Mouse (Mus musculus) lung, adult 2 months (tissue): ENCODE measurements around the gene Nfic. TPM values are rescaled to one million over a fixed set of nuclear protein-coding genes. Genes with fewer than 3 reads are reported as not detected.

Source experiments
- DNase-seq: peaks from one replicate; pipeline ENCODE4 v3.0.0; 2022
- H3K4me1 ChIP-seq: fragments of 200-500 bp; 2 replicates; pipeline ENCODE4 v1.6.1; 2011; ENCODE audit warnings: low read length; ENCODE audit not compliant: control insufficient read depth, insufficient read depth
- H3K4me3 ChIP-seq: fragments of 200-500 bp; replicated peaks from 2 replicates; pipeline ENCODE3; 2011; ENCODE audit warnings: low read depth, mild to moderate bottlenecking, control low read depth, low read length; ENCODE audit errors: extremely low read depth
- CTCF ChIP-seq: fragments of 200-500 bp; IDR thresholded peaks from 2 replicates; pipeline ENCODE4 v1.5.1; 2011; ENCODE audit warnings: mild to moderate bottlenecking, low read length, control low read depth; ENCODE audit not compliant: insufficient read depth
- POLR2A ChIP-seq: fragments of 200-500 bp; IDR thresholded peaks from 2 replicates; pipeline ENCODE4 v1.6.1; 2011; ENCODE audit warnings: low read depth, mild to moderate bottlenecking, control low read depth, low read length, borderline replicate concordance; ENCODE audit errors: extremely low read depth
- WGBS: fragments of 180-500 bp; shearing (Covaris S2); methylation state at CpG from one replicate; pipeline ENCODE4 v1.1.7; 2018; 5-methylcytosine and 5-hydroxymethylcytosine counted together
- polyA plus RNA-seq: library from polyadenylated mRNA; depleted of rRNA; stranded (reverse); fragments of >200 nt; gene quantifications from 2 replicates; pipeline ENCODE4 v1.2.3, GENCODE M21; 2012

Nfic gene
- polyA plus RNA-seq, 1 experiment = 103 TPM

- under 1% methylated on average over 19 of the region's 19 CpGs for WGBS
- Histone ChIP-seq H3K4me1 (peaks cover 14% of the 10 kb centered on the region; the same call in 1 of the 2 replicates), H3K4me3 (peak overlapping the region; percentile 68)
- no peak for DNase-seq
- no peak for TF ChIP-seq CTCF
- no peak for TF ChIP-seq POLR2A
Observed at GRCm38 (mm10) chr10:81384605-81384982, 70.8 kb downstream of the Nfic start.

- TF ChIP-seq CTCF (no peak), POLR2A (peak; percentile 96)
- peak within 1 kb of the TSS; percentile 68 for H3K4me3 ChIP-seq
- WGBS = 7% methylated on average over 54 of the region's 54 CpGs
- H3K4me1 ChIP-seq = peaks cover 10% of the 10 kb centered on the region; the same call in 1 of the 2 replicates
- DNase-seq = peak; percentile 99
Observed at GRCm38 (mm10) chr10:81383802-81384604, 71.4 kb downstream of the Nfic start, which contains the start of the genes Dohh and Gm48551. Gene Dohh (plus strand): TSS chr10:81384428. Gene Gm48551 (plus strand): TSS chr10:81384466.

DNA sequence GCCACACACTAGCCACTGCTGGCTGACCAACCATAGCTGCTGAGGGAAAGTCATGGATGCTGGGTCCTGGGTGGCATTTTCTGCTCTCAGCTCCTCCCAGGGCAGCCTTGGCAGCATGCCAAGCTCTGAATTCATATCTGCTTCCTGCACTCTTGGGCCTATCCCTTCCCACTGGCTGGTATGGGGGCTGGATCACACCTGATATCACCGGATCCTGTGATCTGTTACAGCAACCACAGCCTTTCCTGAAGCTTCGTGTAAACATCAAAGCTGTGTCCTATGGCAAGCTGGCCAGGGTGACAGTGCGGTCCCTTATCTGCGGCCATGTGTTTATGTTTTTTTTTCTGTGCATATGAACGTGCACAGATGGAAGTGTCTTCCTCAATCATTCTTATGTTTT is 73.4 kb downstream of the Nfic start:
- peaks cover 10% of the 10 kb centered on the region; the same call in 1 of the 2 replicates for H3K4me1 ChIP-seq
- H3K4me3 ChIP-seq = no peak overlapping the region
- DNase-seq = no peak
- no peak for TF ChIP-seq POLR2A
- no peak for TF ChIP-seq CTCF
- WGBS = 37% methylated on average over 5 of the region's 5 CpGs

- H3K4me3 ChIP-seq = no peak overlapping the region
- WGBS = 83% methylated on average over 6 of the region's 6 CpGs
- DNase-seq = no peak
- H3K4me1 ChIP-seq = peaks cover 11% of the 10 kb centered on the region; the same call in 1 of the 2 replicates
- no peak for TF ChIP-seq CTCF
Observed at GRCm38 (mm10) chr10:81379809-81380378, 75.5 kb downstream of the Nfic start.

GRCm38 (mm10) chr10:81379183-81379553 is 76.3 kb downstream of the Nfic start:
- Histone ChIP-seq H3K4me3 (no peak overlapping the region), H3K4me1 (peaks cover 11% of the 10 kb centered on the region; the same call in 1 of the 2 replicates)
- no peak for DNase-seq
- WGBS = 58% methylated on average over 3 of the region's 3 CpGs
- TF ChIP-seq CTCF = no peak

DNA sequence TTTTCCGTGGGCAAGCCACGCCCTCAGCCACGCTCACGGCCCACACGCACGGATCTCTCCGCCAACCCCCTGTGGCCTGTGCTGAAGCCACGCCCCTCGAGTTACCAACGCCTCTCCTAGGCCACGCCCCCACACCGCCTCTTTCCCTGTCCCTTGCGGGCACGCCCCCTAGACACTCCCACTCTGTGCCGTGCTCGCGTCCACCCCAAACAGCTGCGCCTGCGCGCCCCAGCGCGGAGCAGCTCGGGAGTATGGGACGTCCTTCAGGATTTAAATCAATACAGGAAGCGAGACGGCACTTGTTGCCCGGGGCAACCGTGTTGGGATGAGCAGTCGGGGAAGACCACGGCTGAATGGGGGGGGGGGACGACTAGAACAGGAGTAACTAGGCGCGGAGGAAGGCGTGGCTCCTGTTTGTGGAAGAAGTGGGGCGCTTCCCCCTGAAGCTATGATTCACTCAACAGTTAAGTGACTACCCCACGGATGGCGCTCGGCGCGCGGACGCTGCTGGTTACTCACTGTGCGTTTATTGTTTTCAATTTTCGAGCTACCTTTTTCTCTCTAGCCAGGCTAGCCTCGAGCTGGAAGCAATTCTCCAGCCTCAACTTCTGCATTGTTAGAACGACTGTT is 76.8 kb downstream of the Nfic start:
- Histone ChIP-seq H3K4me1 (peaks cover 11% of the 10 kb centered on the region; the same call in 1 of the 2 replicates), H3K4me3 (peak overlapping the region; percentile 79)
- TF ChIP-seq POLR2A (peak; percentile 55; the same call in 1 of the 2 replicates), CTCF (no peak)
- under 1% methylated on average over 46 of the region's 46 CpGs for WGBS
- peak; percentile 100 for DNase-seq

- no peak for DNase-seq
- under 1% methylated on average over 48 of the region's 59 CpGs for WGBS
- TF ChIP-seq CTCF (no peak), POLR2A (peak; percentile 54; the same call in 1 of the 2 replicates)
- Histone ChIP-seq H3K4me3 (peak within 1 kb of the TSS; percentile 79), H3K4me1 (peaks cover 11% of the 10 kb centered on the region; the same call in 1 of the 2 replicates)
Observed at GRCm38 (mm10) chr10:81377793-81378552, 77.5 kb downstream of the Nfic start, which contains the start of gene Fzr1. Gene Fzr1 (minus strand): TSS chr10:81378516.

GRCm38 (mm10) chr10:81377362-81377664 is 78.1 kb downstream of the Nfic start:
- H3K4me3 ChIP-seq = no peak overlapping the region
- TF ChIP-seq CTCF = no peak
- no peak for TF ChIP-seq POLR2A
- no peak for DNase-seq
- 41% methylated on average over 2 of the region's 2 CpGs for WGBS
- H3K4me1 ChIP-seq = peaks cover 9% of the 10 kb centered on the region; the same call in 1 of the 2 replicates
